Mouse (Mus musculus) kidney, embryonic 15.5 days (tissue): ENCODE measurements around the gene Tnnc2. TPM values are rescaled to one million over a fixed set of nuclear protein-coding genes. Genes with fewer than 3 reads are reported as not detected.

Experiments used
- polyA plus RNA-seq: library from polyadenylated mRNA; unstranded; fragments of >200 nt; fragmentation: Nextera tagmentation; extraction: Ambion mirVana; gene quantifications from 2 replicates; pipeline ENCODE4 v1.2.1, GENCODE M21; 2015

Gene Tnnc2
- polyA plus RNA-seq, 1 experiment from 2014 or later: 40.1 TPM

Other genes starting within 250 kb of the Tnnc2 start
- 329 and 368 TPM in 2 replicates for gene Wfdc2, start 217.6 kb downstream of the Tnnc2 start, polyA plus RNA-seq
- not detected in 2 replicates for gene Spint3, start 206.5 kb downstream of the Tnnc2 start, polyA plus RNA-seq
- gene Wfdc6a, start 194.5 kb downstream of the Tnnc2 start, polyA plus RNA-seq: 0.34 TPM in 1 of 2 replicates, not detected in the other
- gene Eppin, start 186.4 kb downstream of the Tnnc2 start, polyA plus RNA-seq: not detected in 2 replicates
- gene Wfdc6b, start 166.4 kb downstream of the Tnnc2 start, polyA plus RNA-seq: not detected in 2 replicates
- gene Wfdc8, start 166.3 kb downstream of the Tnnc2 start, polyA plus RNA-seq: not detected in 2 replicates
- gene Wfdc16, start 141.2 kb downstream of the Tnnc2 start, polyA plus RNA-seq: not detected in 2 replicates
- 0.41 TPM in 1 of 2 replicates, not detected in the other for gene Wfdc10, start 123.9 kb downstream of the Tnnc2 start, polyA plus RNA-seq
- gene Wfdc9, start 123.4 kb downstream of the Tnnc2 start, polyA plus RNA-seq: not detected in 2 replicates
- gene Wfdc11, start 105.9 kb downstream of the Tnnc2 start, polyA plus RNA-seq: not detected in 2 replicates
- gene Wfdc13, start 94.9 kb downstream of the Tnnc2 start, polyA plus RNA-seq: 0.43 and 0.57 TPM in 2 replicates
- gene Spint4, start 81.5 kb downstream of the Tnnc2 start, polyA plus RNA-seq: 0.65 and 0.76 TPM in 2 replicates
- gene Spint5, start 64.7 kb downstream of the Tnnc2 start, polyA plus RNA-seq: not detected in 2 replicates
- gene Wfdc3, start 34.0 kb downstream of the Tnnc2 start, polyA plus RNA-seq: 1.2 and 1.3 TPM in 2 replicates
- 74.6 and 75.1 TPM in 2 replicates for gene Dnttip1, start 34.0 kb downstream of the Tnnc2 start, polyA plus RNA-seq
- 517 and 530 TPM in 2 replicates for gene Ube2c, start 10.1 kb downstream of the Tnnc2 start, polyA plus RNA-seq
- gene Snx21, start 5.9 kb upstream of the Tnnc2 start, polyA plus RNA-seq: 21.5 and 24.0 TPM in 2 replicates
- 20.8 and 21.2 TPM in 2 replicates for gene Acot8, start 24.9 kb upstream of the Tnnc2 start, polyA plus RNA-seq
- 9.0 and 9.2 TPM in 2 replicates for gene Zswim3, start 25.1 kb upstream of the Tnnc2 start, polyA plus RNA-seq
- 18.4 and 19.8 TPM in 2 replicates for gene Zswim1, start 42.7 kb upstream of the Tnnc2 start, polyA plus RNA-seq
- 0.21 TPM in 1 of 2 replicates, not detected in the other for gene Spata25, start 48.6 kb upstream of the Tnnc2 start, polyA plus RNA-seq
- 160 and 170 TPM in 2 replicates for gene Ctsa, start 52.9 kb upstream of the Tnnc2 start, polyA plus RNA-seq
- 7.0 and 8.9 TPM in 2 replicates for gene Neurl2, start 53.5 kb upstream of the Tnnc2 start, polyA plus RNA-seq
- gene Pltp, start 77.7 kb upstream of the Tnnc2 start, polyA plus RNA-seq: 35.6 and 38.7 TPM in 2 replicates
- 73.1 and 81.1 TPM in 2 replicates for gene Pcif1, start 99.3 kb upstream of the Tnnc2 start, polyA plus RNA-seq
- 12.1 and 14.4 TPM in 2 replicates for gene Zfp335, start 131.8 kb upstream of the Tnnc2 start, polyA plus RNA-seq
- 2.6 and 41.3 TPM in 2 replicates for gene Mmp9, start 160.8 kb upstream of the Tnnc2 start, polyA plus RNA-seq
- gene Slc12a5, start 180.8 kb upstream of the Tnnc2 start, polyA plus RNA-seq: 1.1 TPM in 2 replicates